Comparison of ENCODE assay signal across 7 mouse cellular contexts in genomic region chr1:121605118-121605517, GRCm38 (mm10). TPM values are rescaled to one million over a fixed set of nuclear protein-coding genes. Genes with fewer than 3 reads are reported as not detected.
DNase-seq lines count a peak whose midpoint lies in the region; ATAC-seq lines count a peak whose summit lies in the region.

No protein-coding gene starts in this region.

- H3K9ac ChIP-seq in neural tube, embryonic 11.5 days (ENCODE audit: low read length), result no peak overlapping the region

- ATAC-seq in neural tube, embryonic 11.5 days (ENCODE audit: insufficient read depth, low FRiP score, low TSS enrichment), result no peak

- 55% methylated on average over 6 of the region's 6 CpGs for WGBS in neural tube, embryonic 11.5 days

- H3K4me1 ChIP-seq in neural tube, embryonic 11.5 days (ENCODE audit: control insufficient read depth, insufficient read depth, low read length), result no peaks in the 10 kb centered on the region

- no peak overlapping the region for H3K4me3 ChIP-seq in neural tube, embryonic 11.5 days (ENCODE audit: low read depth, low read length)

- no peak overlapping the region for H3K4me2 ChIP-seq in neural tube, embryonic 11.5 days (ENCODE audit: low read depth)

- no peaks in the 10 kb centered on the region for H3K36me3 ChIP-seq in neural tube, embryonic 11.5 days (ENCODE audit: control insufficient read depth, insufficient read depth, low read length)

- no peak overlapping the region for H3K27ac ChIP-seq in neural tube, embryonic 11.5 days (ENCODE audit: low read depth, low read length)

- peak; percentile 21 for DNase-seq in neural tube, embryonic 11.5 days (ENCODE audit: low spot score)
- DNase-seq in neural tube, embryonic 10.5 days (ENCODE audit: extremely low spot score, low spot score), result no peak
- peak; percentile 76 to 79 for DNase-seq in cerebellum, postnatal 36 days
- DNase-seq in kidney, postnatal 36 days, result peak; percentile 4 to 8
- peak; percentile 42 for DNase-seq in right cerebral cortex, postnatal 25 days
- no peak for DNase-seq in lung, postnatal 4 days
- DNase-seq in adrenal gland, postnatal 36 days, result no peak

- H3K9me3 ChIP-seq in neural tube, embryonic 11.5 days (ENCODE audit: control insufficient read depth, low read length), result no peaks in the 10 kb centered on the region

- no peaks in the 10 kb centered on the region for H3K27me3 ChIP-seq in neural tube, embryonic 11.5 days (ENCODE audit: control insufficient read depth, insufficient read depth, low read length)

RNA-seq across cellular contexts. Expression of gene Ddx18, which starts 37.3 kb away (rescaled TPM):
- 67.2 and 72.5 TPM in 2 replicates for polyA plus RNA-seq in neural tube, embryonic 11.5 days (2014; fragmentation: Nextera tagmentation; extraction: Ambion mirVana)
- total RNA-seq in adrenal gland, postnatal 36 days (2021), result 10 to 100 TPM; 43.8 to 50.7 TPM

Comparison
In these comparisons a context has a peak if more than half of its experiments do, and no peak if none do; other contexts are left out.
1. DNase-seq: peak in neural tube, embryonic 11.5 days (single experiment), cerebellum, postnatal 36 days (2 of 2), kidney, postnatal 36 days (2 of 2) and right cerebral cortex, postnatal 25 days (single experiment); none in neural tube, embryonic 10.5 days (single experiment), lung, postnatal 4 days (0 of 2) and adrenal gland, postnatal 36 days (0 of 2).